Mouse (Mus musculus) spleen, adult 2 months (tissue): ENCODE measurements around the gene Igbp1. TPM values are rescaled to one million over a fixed set of nuclear protein-coding genes. Genes with fewer than 3 reads are reported as not detected.

Source experiments
- DNase-seq, 2 experiments: peaks; one replicate each; pipeline versions ENCODE4 v3.0.0 to v3.0.0-alpha.2; 2012 to 2021; ENCODE audit warnings: low spot score in 2 of 2, low read depth in 1 of 2
- H3K27ac ChIP-seq: fragments of 200-500 bp; 2 replicates; pipeline ENCODE4 v1.5.1; 2012; ENCODE audit warnings: low read length, inconsistent platforms; ENCODE audit not compliant: insufficient read depth
- H3K27me3 ChIP-seq: fragments of 200-500 bp; 2 replicates; pipeline ENCODE4 v1.6.1; 2012; ENCODE audit warnings: mild to moderate bottlenecking, moderate library complexity, low read length, inconsistent platforms; ENCODE audit not compliant: control insufficient read depth, insufficient read depth
- H3K36me3 ChIP-seq: fragments of 200-500 bp; 2 replicates; pipeline ENCODE4 v1.6.1; 2012; ENCODE audit warnings: mild to moderate bottlenecking, low read length, inconsistent platforms; ENCODE audit not compliant: control insufficient read depth, insufficient read depth
- H3K4me1 ChIP-seq: fragments of 200-500 bp; 2 replicates; pipeline ENCODE4 v1.6.1; 2011; ENCODE audit warnings: inconsistent platforms; ENCODE audit not compliant: control insufficient read depth, insufficient read depth, insufficient read length
- H3K4me3 ChIP-seq: fragments of 200-500 bp; 2 replicates; pipeline ENCODE4 v1.5.1; 2011; ENCODE audit warnings: mild to moderate bottlenecking, inconsistent platforms; ENCODE audit not compliant: insufficient read depth, insufficient read length; ENCODE audit errors: extremely low read depth
- CTCF ChIP-seq: fragments of 200-500 bp; IDR thresholded peaks from 2 replicates; pipeline ENCODE4 v1.5.1; 2011; ENCODE audit warnings: mild to moderate bottlenecking, inconsistent platforms; ENCODE audit not compliant: insufficient read depth, insufficient read length, insufficient replicate concordance; ENCODE audit errors: extremely low read depth
- POLR2A ChIP-seq: fragments of 200-500 bp; IDR thresholded peaks from 2 replicates; pipeline ENCODE4 v1.6.1; 2011; ENCODE audit warnings: low read depth, low read length, inconsistent platforms
- WGBS: fragments of 180-500 bp; shearing (Covaris S2); methylation state at CpG from one replicate; pipeline ENCODE4 v1.1.7; 2018; 5-methylcytosine and 5-hydroxymethylcytosine counted together
- polyA plus RNA-seq: library from polyadenylated mRNA; depleted of rRNA; stranded (reverse); fragments of >200 nt; gene quantifications from 2 replicates; pipeline ENCODE4 v1.2.3, GENCODE M21; 2012

Igbp1 gene
- polyA plus RNA-seq, 1 experiment = 11.5 TPM

DNA sequence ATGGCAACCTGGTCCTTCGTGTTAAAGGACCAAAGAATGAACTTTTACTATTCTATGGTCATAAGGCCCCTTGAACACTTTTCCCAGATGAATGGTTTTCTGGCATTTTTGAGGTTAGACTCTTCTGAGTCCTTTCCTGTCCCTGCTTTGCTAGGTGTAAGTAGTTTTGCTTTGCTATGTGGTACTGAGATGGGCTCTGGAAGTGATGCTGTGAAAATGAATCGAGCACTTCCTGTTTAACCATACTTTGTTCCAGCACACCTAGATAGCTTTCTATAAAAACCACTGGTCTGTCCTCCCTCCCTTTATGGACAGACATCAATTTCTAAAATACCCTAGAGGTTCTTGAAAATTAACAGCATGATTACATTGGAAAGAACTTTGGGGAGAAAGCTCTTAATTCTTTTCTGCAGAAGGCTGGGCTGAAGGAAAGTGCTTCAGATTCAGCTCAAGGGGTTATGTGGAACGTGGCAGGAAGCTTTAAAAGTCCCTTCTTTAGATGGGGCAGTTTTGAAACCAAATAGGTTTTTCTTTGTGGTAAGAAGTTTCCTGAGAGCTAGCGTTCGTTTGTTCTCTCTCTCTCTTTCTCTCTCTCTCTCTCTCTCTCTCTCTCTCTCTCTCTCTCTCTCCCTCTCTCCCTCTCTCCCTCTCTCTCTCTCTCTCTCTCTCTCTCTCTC is 10.2 kb downstream of the Igbp1 start:
- 60% methylated on average over 5 of the region's 5 CpGs for WGBS
- Histone ChIP-seq H3K4me1 (no peaks in the 10 kb centered on the region), H3K4me3 (no peak overlapping the region), H3K27ac (no peak overlapping the region), H3K36me3 (peaks cover 6% of the 10 kb centered on the region; the same call in 1 of the 2 replicates), H3K27me3 (no peaks in the 10 kb centered on the region)
- TF ChIP-seq CTCF (no peak), POLR2A (no peak)
- no peak for DNase-seq

DNA sequence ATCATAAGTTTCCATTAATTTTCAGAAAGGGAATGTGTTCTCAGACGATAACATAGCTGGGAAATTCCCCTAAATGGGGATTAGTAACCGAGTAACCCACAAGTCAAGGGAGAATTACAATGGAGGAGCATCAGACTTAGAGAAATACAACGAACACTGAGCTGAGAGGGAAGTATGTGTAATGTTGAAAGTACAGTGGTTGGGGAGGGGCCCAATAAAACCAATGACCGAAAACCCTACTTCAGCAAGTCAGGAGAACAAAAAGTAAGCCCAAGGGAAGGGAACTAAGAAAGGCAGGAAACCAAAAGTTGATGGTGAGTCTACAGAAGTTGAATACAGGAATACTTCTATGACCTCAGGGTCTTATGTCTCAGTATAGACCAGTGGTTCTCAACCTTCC is 14.1 kb downstream of the Igbp1 start:
- TF ChIP-seq POLR2A = no peak
- TF ChIP-seq CTCF = no peak
- H3K4me1 ChIP-seq = no peaks in the 10 kb centered on the region
- no peak for DNase-seq
- H3K36me3 ChIP-seq = peaks cover 6% of the 10 kb centered on the region; the same call in 1 of the 2 replicates
- H3K27ac ChIP-seq = no peak overlapping the region
- H3K4me3 ChIP-seq = no peak overlapping the region
- WGBS = 82% methylated on average over 4 of the region's 4 CpGs
- H3K27me3 ChIP-seq = no peaks in the 10 kb centered on the region

DNA sequence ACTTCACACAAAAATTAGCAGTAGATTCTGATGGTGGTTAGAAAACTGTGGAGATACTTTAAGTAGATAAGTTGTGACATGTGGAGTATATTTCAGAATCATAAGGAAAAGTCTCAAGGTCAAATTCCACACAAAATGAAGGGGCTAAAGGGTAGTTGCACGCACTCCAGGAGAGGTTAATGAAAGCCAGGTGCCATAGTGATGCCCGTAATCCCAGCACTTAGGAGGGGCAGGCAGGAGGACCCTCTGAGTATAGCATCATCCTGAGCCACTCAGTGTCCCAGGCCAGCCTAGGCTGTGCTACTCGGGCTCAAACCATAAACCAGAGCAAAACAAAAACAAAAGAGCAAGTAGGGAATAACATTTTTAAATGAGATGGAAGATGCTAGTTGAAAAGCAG is 15.8 kb downstream of the Igbp1 start:
- no peak overlapping the region for H3K4me3 ChIP-seq
- H3K27me3 ChIP-seq = no peaks in the 10 kb centered on the region
- no peak for TF ChIP-seq POLR2A
- TF ChIP-seq CTCF = no peak
- WGBS = 91% methylated on average over 3 of the region's 3 CpGs
- no peaks in the 10 kb centered on the region for H3K4me1 ChIP-seq
- DNase-seq = no peak
- H3K36me3 ChIP-seq = peaks cover 6% of the 10 kb centered on the region; the same call in 1 of the 2 replicates
- no peak overlapping the region for H3K27ac ChIP-seq

DNA sequence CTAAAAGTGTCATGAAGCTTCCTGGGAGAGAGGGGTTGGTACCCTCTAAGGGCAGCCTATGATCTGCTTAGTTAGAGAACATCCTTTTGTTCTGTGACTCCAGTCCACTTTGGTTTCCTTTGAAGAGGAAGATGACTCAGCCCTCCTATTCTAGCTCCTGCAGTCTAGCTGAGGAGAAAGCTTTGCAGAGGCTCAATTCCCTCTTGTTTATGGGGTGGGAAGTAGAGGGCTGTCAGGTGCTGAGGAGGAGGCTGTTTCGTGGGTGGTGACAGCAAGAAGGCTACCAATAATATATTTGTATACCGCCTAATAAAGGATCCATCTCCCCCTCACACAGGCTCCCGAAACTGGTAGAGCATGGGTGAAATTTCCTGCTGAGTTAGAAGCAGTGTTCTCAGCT is 22.6 kb downstream of the Igbp1 start:
- Histone ChIP-seq H3K4me3 (no peak overlapping the region), H3K27me3 (no peaks in the 10 kb centered on the region), H3K27ac (no peak overlapping the region), H3K36me3 (peaks cover 4% of the 10 kb centered on the region; the same call in 1 of the 2 replicates), H3K4me1 (no peaks in the 10 kb centered on the region)
- 87% methylated on average over 3 of the region's 3 CpGs for WGBS
- DNase-seq = no peak
- no peak for TF ChIP-seq POLR2A
- TF ChIP-seq CTCF = no peak

DNA sequence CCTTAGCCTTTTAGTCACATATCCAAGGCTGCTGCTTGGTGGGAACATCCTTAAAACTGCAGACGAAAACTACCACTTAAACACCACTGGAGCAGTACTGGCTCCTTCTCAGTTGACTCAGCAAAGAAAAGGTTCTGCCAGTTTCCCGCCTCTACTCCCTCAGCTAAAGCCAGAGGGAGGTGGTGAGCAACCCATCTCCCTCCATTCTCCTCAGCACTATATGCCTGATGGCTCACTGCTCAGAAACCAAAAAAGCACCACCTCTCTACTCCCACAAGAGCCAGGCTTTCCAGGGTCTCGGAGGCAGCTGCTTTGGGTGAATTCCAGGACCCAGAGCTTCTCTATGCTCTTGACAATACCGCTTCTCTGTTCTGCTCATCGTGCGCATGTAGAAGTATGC is 23.5 kb downstream of the Igbp1 start:
- Histone ChIP-seq H3K27ac (no peak overlapping the region), H3K4me1 (no peaks in the 10 kb centered on the region), H3K27me3 (no peaks in the 10 kb centered on the region), H3K36me3 (peaks cover 4% of the 10 kb centered on the region; the same call in 1 of the 2 replicates), H3K4me3 (no peak overlapping the region)
- TF ChIP-seq CTCF = no peak
- TF ChIP-seq POLR2A = no peak
- no peak for DNase-seq
- 91% methylated on average over 6 of the region's 6 CpGs for WGBS

DNA sequence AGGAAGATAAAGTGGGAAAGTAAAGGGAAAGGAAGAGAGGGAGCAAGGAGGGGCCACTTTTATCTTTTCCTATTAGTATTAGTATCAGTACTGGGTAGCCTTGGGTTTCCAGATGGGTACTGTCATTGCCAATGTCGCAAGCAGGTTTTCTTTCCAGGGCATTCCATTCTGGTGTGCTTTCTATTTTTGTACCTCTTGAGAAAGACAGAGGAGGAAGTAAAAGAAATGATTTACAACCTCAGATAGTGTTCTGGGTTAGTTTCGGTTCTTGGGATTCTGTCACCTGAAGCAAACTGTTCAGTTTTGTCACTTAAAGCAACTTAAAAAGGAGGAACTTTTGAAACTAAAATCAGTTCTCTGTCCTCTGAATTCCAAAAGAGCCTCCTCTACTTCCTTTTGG is 24.4 kb downstream of the Igbp1 start:
- no peak for TF ChIP-seq CTCF
- TF ChIP-seq POLR2A = no peak
- H3K36me3 ChIP-seq = peaks cover 4% of the 10 kb centered on the region; the same call in 1 of the 2 replicates
- no peak overlapping the region for H3K27ac ChIP-seq
- no peak overlapping the region for H3K4me3 ChIP-seq
- no peaks in the 10 kb centered on the region for H3K4me1 ChIP-seq
- H3K27me3 ChIP-seq = no peaks in the 10 kb centered on the region
- no peak for DNase-seq
- WGBS = 57% methylated on average over 2 of the region's 2 CpGs

DNA sequence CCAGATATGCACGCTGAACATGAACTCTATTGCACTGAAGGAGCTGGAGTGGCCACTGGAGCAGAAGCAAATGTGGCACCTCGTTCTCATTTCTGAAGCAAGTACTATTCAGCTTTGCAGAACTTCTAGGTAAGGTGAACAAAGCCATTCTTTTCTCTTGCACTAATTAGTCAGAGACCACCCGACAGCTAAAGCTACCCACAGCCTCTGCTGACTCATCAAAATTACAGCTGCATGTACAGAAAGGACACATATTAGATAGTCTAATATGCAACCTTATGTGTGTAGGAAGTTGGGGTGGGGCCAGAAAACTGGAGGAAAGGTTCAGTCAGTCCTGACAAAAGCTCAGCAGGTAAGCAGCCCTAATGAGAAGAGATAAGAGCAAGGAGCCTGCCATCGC is 30.4 kb downstream of the Igbp1 start, which contains the start of gene Dgat2l6:
Gene Dgat2l6, plus strand, starts transcription at position 368 of the 400 bp plus-strand sequence.
- 76% methylated on average over 4 of the region's 4 CpGs for WGBS
- no peaks in the 10 kb centered on the region for H3K4me1 ChIP-seq
- no peak for TF ChIP-seq CTCF
- no peak for TF ChIP-seq POLR2A

More for the DNA sequence above, 30.4 kb downstream of the Igbp1 start, which contains the start of gene Dgat2l6:
- no peaks in the 10 kb centered on the region for H3K27me3 ChIP-seq
- H3K4me3 ChIP-seq = no peak within 1 kb of the TSS
- H3K27ac ChIP-seq = no peak within 1 kb of the TSS
- no peaks in the 10 kb centered on the region for H3K36me3 ChIP-seq
- DNase-seq = no peak
